Comparison of ENCODE assay signal across 11 mouse cellular contexts in genomic region chr10:43684247-43685033, GRCm38 (mm10).
DNase-seq lines count a peak whose midpoint lies in the region; ATAC-seq and TF ChIP-seq lines count a peak whose summit lies in the region.
"Had no signal": no experiment of that assay in that cellular context is flagged by ENCODE, and none has a peak within 500 bp of the region (broad histone marks: within the 10 kb centered on the region; RNA-seq: fewer than 3 reads in every experiment).

No protein-coding gene starts in this region.

- H3K27ac ChIP-seq in embryonic facial prominence, embryonic 10.5 days (replicated peaks), result peak overlapping the region; percentile 61
- peak overlapping the region; percentile 33; the same call in 1 of the 2 replicates for H3K27ac ChIP-seq in kidney, postnatal 0 days
- H3K27ac ChIP-seq: heart, adult 2 months; hindbrain, embryonic 15.5 days had no signal

- H3K36me3 ChIP-seq in embryonic facial prominence, embryonic 10.5 days (replicated peaks), result no peaks in the 10 kb centered on the region
- H3K36me3 ChIP-seq in kidney, postnatal 0 days (ENCODE audit: insufficient read depth, low read length), result no peaks in the 10 kb centered on the region
- H3K36me3 ChIP-seq: hindbrain, embryonic 15.5 days had no signal

- no peaks in the 10 kb centered on the region for H3K27me3 ChIP-seq in embryonic facial prominence, embryonic 10.5 days (replicated peaks; ENCODE audit: low read depth, poor library complexity, severe bottlenecking)
- H3K27me3 ChIP-seq in kidney, postnatal 0 days (ENCODE audit: insufficient read depth, low read length), result no peaks in the 10 kb centered on the region
- H3K27me3 ChIP-seq: hindbrain, embryonic 15.5 days had no signal

- peak; percentile 40; the same call in 1 of the 2 replicates for ATAC-seq in kidney, postnatal 0 days (replicated peaks; ENCODE audit: low FRiP score, low read depth)
- ATAC-seq in megakaryocyte progenitor cell, adult 5-6 weeks (replicated peaks; ENCODE audit: poor library complexity), result peak; percentile 92

- H3K4me3 ChIP-seq in embryonic facial prominence, embryonic 10.5 days, result no peak overlapping the region
- no peak overlapping the region for H3K4me3 ChIP-seq in kidney, postnatal 0 days (replicated peaks; ENCODE audit: low read depth, low read length)
- H3K4me3 ChIP-seq: heart, adult 2 months; hindbrain, embryonic 15.5 days had no signal

- no peak overlapping the region for H3K9ac ChIP-seq in kidney, postnatal 0 days (ENCODE audit: low read depth, low read length)
- H3K9ac ChIP-seq: hindbrain, embryonic 15.5 days had no signal

- no peaks in the 10 kb centered on the region for H3K9me3 ChIP-seq in embryonic facial prominence, embryonic 10.5 days
- H3K9me3 ChIP-seq in kidney, postnatal 0 days (replicated peaks; ENCODE audit: low read length), result no peaks in the 10 kb centered on the region
- H3K9me3 ChIP-seq: hindbrain, embryonic 15.5 days had no signal

- peak; percentile 32 to 56 for DNase-seq in lung, adult 18-20 months
- no peak for DNase-seq in lung, postnatal 25 days (ENCODE audit: low spot score)
- peak; percentile 49 for DNase-seq in embryonic facial prominence, embryonic 10.5 days (ENCODE audit: low spot score)
- no peak for DNase-seq in kidney, postnatal 0 days (ENCODE audit: low spot score)
- DNase-seq in layer of hippocampus, adult 9-11 months, result no peak
- no peak for DNase-seq in gastrocnemius, postnatal 4 days (ENCODE audit: low spot score in 2 of 2)
- DNase-seq in adrenal gland, postnatal 25 days, result no peak
- DNase-seq: cerebellum, adult 18-20 months; heart, adult 2 months had no signal

- TF ChIP-seq CTCF in kidney, postnatal 0 days (IDR thresholded peaks at IDR 0.05; ENCODE audit: low read depth), result no peak

- H3K4me1 ChIP-seq in embryonic facial prominence, embryonic 10.5 days, result peaks cover 32% of the 10 kb centered on the region
- peaks cover 10% of the 10 kb centered on the region for H3K4me1 ChIP-seq in kidney, postnatal 0 days (replicated peaks; ENCODE audit: insufficient read depth, low read length)

- WGBS in embryonic facial prominence, embryonic 10.5 days, result 36% methylated on average over 12 of the region's 12 CpGs
- WGBS in kidney, postnatal 0 days, result 47% methylated on average over 12 of the region's 12 CpGs

- H3K4me2 ChIP-seq in kidney, postnatal 0 days (ENCODE audit: low read length), result no peak overlapping the region
- H3K4me2 ChIP-seq: hindbrain, embryonic 15.5 days had no signal

Comparison
In these comparisons a context has a peak if more than half of its experiments do, and no peak if none do; other contexts are left out.
1. DNase-seq: peak in lung, adult 18-20 months (2 of 2) and embryonic facial prominence, embryonic 10.5 days (single experiment); none in lung, postnatal 25 days (single experiment), kidney, postnatal 0 days (single experiment), layer of hippocampus, adult 9-11 months (single experiment), gastrocnemius, postnatal 4 days (0 of 2) and adrenal gland, postnatal 25 days (single experiment).